Mouse (Mus musculus): ENCODE measurements at regions not wholly inside any gene's neighbourhood (a gene's known extent, or its start where the extent isn't known, plus 50 kb on each side); places are given as distances from the start of the nearest gene placed in this dataset.

DNA sequence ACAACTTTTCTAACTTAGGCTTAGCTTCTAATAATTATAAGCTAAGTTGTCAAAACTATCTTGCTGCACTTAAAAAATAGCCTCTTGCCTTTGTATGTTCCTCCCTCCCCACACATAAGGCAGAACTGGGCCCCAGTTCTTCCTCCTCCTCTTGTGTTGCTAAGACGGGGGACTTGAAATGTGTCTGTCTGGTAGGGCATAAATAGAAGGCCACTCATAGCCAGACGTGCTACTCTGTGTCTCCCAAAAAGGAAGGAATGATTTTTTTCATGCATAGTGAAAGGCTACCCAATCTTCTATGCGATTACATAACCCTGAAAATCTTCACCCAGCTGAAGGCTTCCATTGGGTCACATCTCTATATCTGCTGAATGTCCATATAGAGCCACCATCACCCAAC lies 183.5 kb downstream of the Hsfy2 start:
- WGBS (ENCODE audit: insufficient replicate concordance), result 61% methylated on average over 3 of the region's 3 CpGs
- DNase-seq, result no peak
- Histone ChIP-seq H3K4me1 (ENCODE audit: insufficient read depth) (no peaks in the 10 kb centered on the region), H3K9ac (replicated peaks) (no peak overlapping the region), H3K27ac (ENCODE audit: low read depth) (no peak overlapping the region), H3K9me3 (ENCODE audit: low read length) (no peaks in the 10 kb centered on the region), H3K27me3 (ENCODE audit: insufficient read depth, low read length) (no peaks in the 10 kb centered on the region), H3K4me2 (ENCODE audit: low read depth, low read length) (no peak overlapping the region), H3K36me3 (replicated peaks; ENCODE audit: insufficient read depth, low read length) (no peaks in the 10 kb centered on the region), H3K4me3 (ENCODE audit: low read depth, low read length) (no peak overlapping the region)
- TF ChIP-seq EP300 (IDR thresholded peaks at IDR 0.05; ENCODE audit: low read depth) (no peak), CTCF (IDR thresholded peaks at IDR 0.05; ENCODE audit: low read depth) (no peak)
- ATAC-seq, result no peak

DNA sequence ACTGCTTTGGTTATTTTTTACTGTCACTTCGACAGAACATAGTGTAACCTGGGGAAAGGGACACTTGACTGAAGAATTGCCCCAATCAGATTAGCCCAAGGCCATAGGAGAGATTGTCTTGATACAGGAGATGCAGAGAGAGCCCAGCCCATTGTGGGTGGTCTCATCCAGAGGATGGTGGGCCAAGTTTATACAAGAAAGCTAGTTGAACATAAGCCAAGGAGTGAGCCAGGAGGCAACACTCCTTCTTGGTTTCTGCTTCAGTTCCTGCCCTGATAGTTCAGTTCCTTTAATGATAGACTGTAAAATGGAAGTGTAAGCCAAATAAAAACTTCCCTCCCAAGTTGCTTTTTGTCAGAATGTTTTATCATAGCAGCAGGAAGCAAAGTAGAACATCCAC lies 194.4 kb downstream of the Hsfy2 start:
- no peaks in the 10 kb centered on the region for H3K9me3 ChIP-seq (ENCODE audit: low read length)
- H3K9ac ChIP-seq (replicated peaks), result no peak overlapping the region
- no peak overlapping the region for H3K4me2 ChIP-seq (ENCODE audit: low read depth, low read length)
- no peak for DNase-seq
- 59% methylated on average over 1 of the region's 1 CpGs for WGBS (ENCODE audit: insufficient replicate concordance)
- no peaks in the 10 kb centered on the region for H3K36me3 ChIP-seq (replicated peaks; ENCODE audit: insufficient read depth, low read length)
- H3K4me3 ChIP-seq (ENCODE audit: low read depth, low read length), result no peak overlapping the region
- H3K27ac ChIP-seq (ENCODE audit: low read depth), result no peak overlapping the region
- ATAC-seq, result no peak
- H3K27me3 ChIP-seq (ENCODE audit: insufficient read depth, low read length), result no peaks in the 10 kb centered on the region
- TF ChIP-seq CTCF (IDR thresholded peaks at IDR 0.05; ENCODE audit: low read depth) (no peak), EP300 (IDR thresholded peaks at IDR 0.05; ENCODE audit: low read depth) (no peak)
- no peaks in the 10 kb centered on the region for H3K4me1 ChIP-seq (ENCODE audit: insufficient read depth)

DNA sequence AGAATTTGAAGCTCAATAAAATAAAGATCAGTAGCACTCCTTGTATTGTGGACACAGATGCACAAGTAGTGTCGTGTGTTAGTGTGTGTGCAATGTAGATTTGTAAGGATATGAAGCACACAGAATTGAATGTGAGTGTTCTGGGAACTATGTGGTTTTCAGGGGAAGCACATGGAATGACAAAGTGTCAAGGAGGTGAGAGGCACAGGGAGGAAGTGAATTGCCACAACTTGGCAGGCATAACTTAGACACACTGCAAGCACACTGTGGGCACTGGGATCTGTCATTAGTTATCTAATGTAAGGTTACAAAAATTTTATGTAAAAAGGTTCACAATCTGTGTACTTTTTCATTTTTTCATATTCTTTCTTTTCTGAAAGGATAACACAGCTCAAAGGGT lies 230.4 kb downstream of the Hsfy2 start:
- TF ChIP-seq CTCF (IDR thresholded peaks at IDR 0.05; ENCODE audit: low read depth) (no peak), EP300 (IDR thresholded peaks at IDR 0.05; ENCODE audit: low read depth) (no peak)
- Histone ChIP-seq H3K27ac (ENCODE audit: low read depth) (no peak overlapping the region), H3K4me2 (ENCODE audit: low read depth, low read length) (no peak overlapping the region), H3K36me3 (replicated peaks; ENCODE audit: insufficient read depth, low read length) (no peaks in the 10 kb centered on the region), H3K9ac (replicated peaks) (no peak overlapping the region), H3K4me1 (ENCODE audit: insufficient read depth) (no peaks in the 10 kb centered on the region), H3K27me3 (ENCODE audit: insufficient read depth, low read length) (no peaks in the 10 kb centered on the region), H3K4me3 (ENCODE audit: low read depth, low read length) (no peak overlapping the region), H3K9me3 (ENCODE audit: low read length) (no peaks in the 10 kb centered on the region)
- DNase-seq (no peak), ATAC-seq (no peak)
- WGBS (ENCODE audit: insufficient replicate concordance), result 50% methylated on average over 1 of the region's 1 CpGs

DNA sequence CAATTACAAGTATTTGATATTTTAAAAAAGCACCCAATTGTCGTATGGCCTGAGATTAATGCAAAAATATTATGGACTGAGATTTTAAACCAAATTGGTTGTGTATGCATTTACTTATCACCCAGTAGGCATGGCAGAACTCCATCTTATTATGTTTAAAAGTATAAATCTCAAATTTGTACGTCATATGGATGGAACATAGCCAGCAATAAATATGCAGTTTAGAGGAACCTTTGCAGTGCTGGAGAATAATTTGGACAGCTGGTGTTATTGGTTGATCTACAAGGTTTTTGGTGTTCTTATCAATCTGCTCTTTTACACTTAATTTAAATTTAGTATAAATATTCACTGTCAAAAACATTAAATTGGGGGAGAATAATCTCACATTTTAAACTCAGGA lies 233.9 kb downstream of the Hsfy2 start:
- no peak overlapping the region for H3K9ac ChIP-seq (replicated peaks)
- H3K9me3 ChIP-seq (ENCODE audit: low read length), result no peaks in the 10 kb centered on the region
- TF ChIP-seq CTCF (IDR thresholded peaks at IDR 0.05; ENCODE audit: low read depth), result no peak
- TF ChIP-seq EP300 (IDR thresholded peaks at IDR 0.05; ENCODE audit: low read depth), result no peak
- no peak overlapping the region for H3K27ac ChIP-seq (ENCODE audit: low read depth)
- H3K36me3 ChIP-seq (replicated peaks; ENCODE audit: insufficient read depth, low read length), result no peaks in the 10 kb centered on the region
- no peak overlapping the region for H3K4me3 ChIP-seq (ENCODE audit: low read depth, low read length)
- ATAC-seq (no peak), DNase-seq (no peak)
- 58% methylated on average over 2 of the region's 2 CpGs for WGBS (ENCODE audit: insufficient replicate concordance)
- no peak overlapping the region for H3K4me2 ChIP-seq (ENCODE audit: low read depth, low read length)
- H3K27me3 ChIP-seq (ENCODE audit: insufficient read depth, low read length), result no peaks in the 10 kb centered on the region
- no peaks in the 10 kb centered on the region for H3K4me1 ChIP-seq (ENCODE audit: insufficient read depth)

DNA sequence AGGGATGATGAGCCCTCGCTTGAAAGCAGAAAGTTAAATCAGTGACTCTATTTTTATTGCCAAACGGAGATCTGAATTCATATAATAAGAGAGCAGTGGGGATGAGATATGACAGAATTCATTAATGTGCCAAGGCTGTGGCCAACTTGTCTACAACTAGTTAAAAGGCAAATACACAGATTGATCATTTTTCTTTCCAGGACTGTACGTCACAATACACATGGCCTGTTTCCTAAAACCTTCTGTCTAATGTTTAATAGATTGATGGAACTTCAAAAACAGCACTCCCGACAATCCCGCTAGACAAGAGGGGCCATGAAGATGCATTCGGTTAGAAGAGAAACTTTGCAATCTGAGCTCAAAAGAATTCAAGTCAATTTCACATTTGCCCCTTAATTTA lies 241.4 kb downstream of the Hsfy2 start:
- H3K9me3 ChIP-seq (ENCODE audit: low read length), result no peaks in the 10 kb centered on the region
- 77% methylated on average over 6 of the region's 6 CpGs for WGBS (ENCODE audit: insufficient replicate concordance)
- DNase-seq, result no peak
- no peak overlapping the region for H3K4me2 ChIP-seq (ENCODE audit: low read depth, low read length)
- no peaks in the 10 kb centered on the region for H3K36me3 ChIP-seq (replicated peaks; ENCODE audit: insufficient read depth, low read length)
- no peak for ATAC-seq
- H3K4me1 ChIP-seq (ENCODE audit: insufficient read depth), result no peaks in the 10 kb centered on the region
- no peak overlapping the region for H3K4me3 ChIP-seq (ENCODE audit: low read depth, low read length)
- H3K27ac ChIP-seq (ENCODE audit: low read depth), result no peak overlapping the region
- no peak overlapping the region for H3K9ac ChIP-seq (replicated peaks)
- H3K27me3 ChIP-seq (ENCODE audit: insufficient read depth, low read length), result no peaks in the 10 kb centered on the region
- TF ChIP-seq CTCF (IDR thresholded peaks at IDR 0.05; ENCODE audit: low read depth) (no peak), EP300 (IDR thresholded peaks at IDR 0.05; ENCODE audit: low read depth) (no peak)

DNA sequence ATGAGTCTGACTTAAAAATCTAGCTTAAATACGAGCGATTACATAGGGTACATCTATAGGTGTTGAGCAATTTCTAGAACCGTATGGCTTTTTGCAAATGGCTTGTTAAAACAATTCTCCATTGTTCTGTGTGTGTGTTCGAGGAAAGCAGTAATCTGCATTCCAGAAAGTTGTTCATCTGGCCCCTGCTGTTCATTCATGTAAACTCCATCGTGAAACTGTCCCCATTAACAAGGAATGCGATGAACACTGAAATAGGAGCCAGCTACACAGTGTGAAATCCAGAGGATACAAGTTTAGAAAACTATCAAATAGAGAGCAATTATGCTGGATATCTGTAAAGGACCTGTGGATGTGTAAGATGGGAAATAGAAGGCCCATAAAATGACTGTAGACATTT lies 250.1 kb downstream of the Hsfy2 start:
- H3K27ac ChIP-seq (ENCODE audit: low read depth), result no peak overlapping the region

DNA sequence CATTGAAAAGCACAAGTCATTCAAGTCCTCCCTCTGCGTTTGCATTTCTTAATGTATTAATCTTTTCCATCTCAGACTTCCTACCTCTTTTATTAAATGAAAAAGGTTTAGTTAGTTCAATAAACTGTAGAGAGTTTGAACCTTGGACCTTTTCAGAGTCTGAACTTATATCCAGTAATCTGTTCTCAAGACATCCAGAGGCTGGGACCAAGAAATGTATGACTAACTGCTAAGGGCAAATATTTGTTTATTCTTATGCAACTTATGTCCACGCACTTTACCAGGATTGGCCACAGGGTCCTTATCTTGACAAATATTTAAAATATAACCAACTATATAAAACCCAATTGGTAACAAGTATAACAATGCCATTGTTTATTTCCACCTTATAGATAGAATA lies 270.9 kb downstream of the Hsfy2 start:
- no peak for TF ChIP-seq EP300 (IDR thresholded peaks at IDR 0.05; ENCODE audit: low read depth)
- TF ChIP-seq CTCF (IDR thresholded peaks at IDR 0.05; ENCODE audit: low read depth), result no peak
- ATAC-seq, result no peak
- H3K9ac ChIP-seq (replicated peaks), result no peak overlapping the region
- no peaks in the 10 kb centered on the region for H3K36me3 ChIP-seq (replicated peaks; ENCODE audit: insufficient read depth, low read length)
- no peaks in the 10 kb centered on the region for H3K4me1 ChIP-seq (ENCODE audit: insufficient read depth)
- no peak overlapping the region for H3K4me2 ChIP-seq (ENCODE audit: low read depth, low read length)
- H3K9me3 ChIP-seq (ENCODE audit: low read length), result no peaks in the 10 kb centered on the region
- H3K27ac ChIP-seq (ENCODE audit: low read depth), result no peak overlapping the region
- 73% methylated on average over 2 of the region's 2 CpGs for WGBS (ENCODE audit: insufficient replicate concordance)
- H3K27me3 ChIP-seq (ENCODE audit: insufficient read depth, low read length), result no peaks in the 10 kb centered on the region
- DNase-seq, result no peak
- no peak overlapping the region for H3K4me3 ChIP-seq (ENCODE audit: low read depth, low read length)

More for the DNA sequence above, 250.1 kb downstream of the Hsfy2 start:
- H3K27me3 ChIP-seq (ENCODE audit: insufficient read depth, low read length), result no peaks in the 10 kb centered on the region
- no peaks in the 10 kb centered on the region for H3K9me3 ChIP-seq (ENCODE audit: low read length)
- no peak for TF ChIP-seq EP300 (IDR thresholded peaks at IDR 0.05; ENCODE audit: low read depth)
- TF ChIP-seq CTCF (IDR thresholded peaks at IDR 0.05; ENCODE audit: low read depth), result no peak
- no peak overlapping the region for H3K9ac ChIP-seq (replicated peaks)
- no peaks in the 10 kb centered on the region for H3K4me1 ChIP-seq (ENCODE audit: insufficient read depth)
- DNase-seq, result no peak
- whole genome bisulfite sequencing (ENCODE audit: insufficient replicate concordance), result 69% methylated on average over 6 of the region's 6 CpGs
- no peak overlapping the region for H3K4me2 ChIP-seq (ENCODE audit: low read depth, low read length)
- no peaks in the 10 kb centered on the region for H3K36me3 ChIP-seq (replicated peaks; ENCODE audit: insufficient read depth, low read length)
- no peak for ATAC-seq
- no peak overlapping the region for H3K4me3 ChIP-seq (ENCODE audit: low read depth, low read length)
